Mouse (Mus musculus) testis, adult 2 months (tissue): ENCODE measurements around the gene Grin3b. TPM values are rescaled to one million over a fixed set of nuclear protein-coding genes. Genes with fewer than 3 reads are reported as not detected.

Experiments used
- H3K27ac ChIP-seq: fragments of 200-500 bp; 2 replicates; pipeline ENCODE4 v1.5.1; 2012; ENCODE audit warnings: low read depth, low read length; ENCODE audit not compliant: control insufficient read depth, insufficient read depth
- H3K27me3 ChIP-seq: fragments of 200-500 bp; 2 replicates; pipeline ENCODE4 v1.6.1; 2012; ENCODE audit warnings: mild to moderate bottlenecking, low read length, moderate library complexity; ENCODE audit not compliant: control insufficient read depth, insufficient read depth
- H3K36me3 ChIP-seq: fragments of 200-500 bp; 2 replicates; pipeline ENCODE4 v1.6.1; 2012; ENCODE audit warnings: mild to moderate bottlenecking, low read length; ENCODE audit not compliant: control insufficient read depth, insufficient read depth
- H3K4me1 ChIP-seq: fragments of 200-500 bp; 2 replicates; pipeline ENCODE4 v1.6.1; 2012; ENCODE audit warnings: low read length; ENCODE audit not compliant: control insufficient read depth, insufficient read depth
- H3K4me3 ChIP-seq: fragments of 200-500 bp; 2 replicates; pipeline ENCODE4 v1.5.1; 2012; ENCODE audit warnings: low read depth, mild to moderate bottlenecking, low read length, moderate library complexity, mixed read lengths; ENCODE audit not compliant: control insufficient read depth
- CTCF ChIP-seq: fragments of 200-500 bp; IDR thresholded peaks from 2 replicates; pipeline ENCODE4 v1.5.1; 2012; ENCODE audit warnings: low read depth, mild to moderate bottlenecking, inconsistent platforms, low read length, moderate library complexity; ENCODE audit not compliant: control insufficient read depth, insufficient read depth, insufficient replicate concordance
- POLR2A ChIP-seq: fragments of 200-500 bp; IDR thresholded peaks from 2 replicates; pipeline ENCODE4 v1.6.1; 2012; ENCODE audit warnings: low read depth, mild to moderate bottlenecking, inconsistent platforms, low read length, moderate library complexity; ENCODE audit not compliant: control insufficient read depth
- polyA plus RNA-seq: library from polyadenylated mRNA; depleted of rRNA; stranded (reverse); fragments of >200 nt; gene quantifications from 2 replicates; pipeline ENCODE4 v1.2.3, GENCODE M21; 2012

Grin3b gene
- polyA plus RNA-seq, 1 experiment, result 17.4 TPM

- Histone ChIP-seq H3K4me1 (peaks cover 23% of the 10 kb centered on the region), H3K27me3 (no peaks in the 10 kb centered on the region), H3K4me3 (no peak overlapping the region), H3K27ac (no peak overlapping the region), H3K36me3 (no peaks in the 10 kb centered on the region)
- TF ChIP-seq CTCF (no peak), POLR2A (no peak)
Observed at GRCm38 (mm10) chr10:79937775-79938526, 32.6 kb upstream of the Grin3b start.

- H3K36me3 ChIP-seq, result no peaks in the 10 kb centered on the region
- TF ChIP-seq CTCF (no peak), POLR2A (no peak)
- H3K4me1 ChIP-seq, result peaks cover 8% of the 10 kb centered on the region
- no peak overlapping the region for H3K27ac ChIP-seq
- H3K27me3 ChIP-seq, result no peaks in the 10 kb centered on the region
- no peak overlapping the region for H3K4me3 ChIP-seq
Observed at GRCm38 (mm10) chr10:79940749-79941148, 29.8 kb upstream of the Grin3b start.

GRCm38 (mm10) chr10:79942988-79943387 lies 27.5 kb upstream of the Grin3b start:
- Histone ChIP-seq H3K4me3 (no peak overlapping the region), H3K27ac (no peak overlapping the region), H3K36me3 (no peaks in the 10 kb centered on the region), H3K27me3 (no peaks in the 10 kb centered on the region), H3K4me1 (no peaks in the 10 kb centered on the region)
- no peak for TF ChIP-seq CTCF
- TF ChIP-seq POLR2A, result no peak

- no peaks in the 10 kb centered on the region for H3K36me3 ChIP-seq
- no peak overlapping the region for H3K27ac ChIP-seq
- H3K27me3 ChIP-seq, result no peaks in the 10 kb centered on the region
- no peak for TF ChIP-seq CTCF
- no peak for TF ChIP-seq POLR2A
- H3K4me1 ChIP-seq, result no peaks in the 10 kb centered on the region
- no peak overlapping the region for H3K4me3 ChIP-seq
Observed at GRCm38 (mm10) chr10:79943471-79943901, 27.0 kb upstream of the Grin3b start.

GRCm38 (mm10) chr10:79945507-79946234 lies 24.8 kb upstream of the Grin3b start:
- TF ChIP-seq POLR2A (no peak), CTCF (no peak)
- Histone ChIP-seq H3K4me3 (no peak overlapping the region), H3K36me3 (no peaks in the 10 kb centered on the region), H3K27ac (no peak overlapping the region), H3K4me1 (no peaks in the 10 kb centered on the region), H3K27me3 (no peaks in the 10 kb centered on the region)

- Histone ChIP-seq H3K4me3 (no peak overlapping the region), H3K4me1 (no peaks in the 10 kb centered on the region), H3K27ac (no peak overlapping the region), H3K27me3 (no peaks in the 10 kb centered on the region), H3K36me3 (no peaks in the 10 kb centered on the region)
- no peak for TF ChIP-seq CTCF
Observed at GRCm38 (mm10) chr10:79946752-79947322, 23.7 kb upstream of the Grin3b start.

- H3K27ac ChIP-seq, result no peak overlapping the region
- no peak overlapping the region for H3K4me3 ChIP-seq
- TF ChIP-seq CTCF, result no peak
- TF ChIP-seq POLR2A, result no peak
- H3K27me3 ChIP-seq, result no peaks in the 10 kb centered on the region
- H3K36me3 ChIP-seq, result no peaks in the 10 kb centered on the region
- no peaks in the 10 kb centered on the region for H3K4me1 ChIP-seq
Observed at GRCm38 (mm10) chr10:79947502-79947901, 23.0 kb upstream of the Grin3b start.

- H3K27me3 ChIP-seq, result no peaks in the 10 kb centered on the region
- no peak overlapping the region for H3K4me3 ChIP-seq
- no peak overlapping the region for H3K27ac ChIP-seq
- no peak for TF ChIP-seq CTCF
- no peak for TF ChIP-seq POLR2A
- no peaks in the 10 kb centered on the region for H3K36me3 ChIP-seq
- no peaks in the 10 kb centered on the region for H3K4me1 ChIP-seq
Observed at GRCm38 (mm10) chr10:79949873-79950272, 20.6 kb upstream of the Grin3b start.
